Mouse (Mus musculus) G1E (cell line): ENCODE measurements around the gene Pars2.

ENCODE experiments used
- CTCF ChIP-seq: IDR thresholded peaks from 2 replicates; pipeline ENCODE4 v1.5.1; 2012; ENCODE audit warnings: low read depth, low read length, inconsistent platforms, mixed read lengths
- GATA1 ChIP-seq: IDR thresholded peaks from 2 replicates; pipeline ENCODE4 v1.6.1; 2012; ENCODE audit warnings: borderline replicate concordance, low read length, inconsistent platforms, mixed read lengths
- GATA2 ChIP-seq: IDR thresholded peaks from 2 replicates; pipeline ENCODE4 v1.6.1; 2012; ENCODE audit warnings: low read depth, low read length, inconsistent platforms, borderline replicate concordance
- POLR2AphosphoS5 ChIP-seq: IDR thresholded peaks from 2 replicates; pipeline ENCODE4 v1.6.1; 2012; ENCODE audit warnings: low read depth, low read length, inconsistent platforms; ENCODE audit not compliant: insufficient replicate concordance
- TAL1 ChIP-seq: conservative IDR thresholded peaks from 2 replicates; pipeline ENCODE4 v1.6.1; 2012; ENCODE audit warnings: low read depth, low read length, inconsistent platforms, mixed read lengths

DNA sequence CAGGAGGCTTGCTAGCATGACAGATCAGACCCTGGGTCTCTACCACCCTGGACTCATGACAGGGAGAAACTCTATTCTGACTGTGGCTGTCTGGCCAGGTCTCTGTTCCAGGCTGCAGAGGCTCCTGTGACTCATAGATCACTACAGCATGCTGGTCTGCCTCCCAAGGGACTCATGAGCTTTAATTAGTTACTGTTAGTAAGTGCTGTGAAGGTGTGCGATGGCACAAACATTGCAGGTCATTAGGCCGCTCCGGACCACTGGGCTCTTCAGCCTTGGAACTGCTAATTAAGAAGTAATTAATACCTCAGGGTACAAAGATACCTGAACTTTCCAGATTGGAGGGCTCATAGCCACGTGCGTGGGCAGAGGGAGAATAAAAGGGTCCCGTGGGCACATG, 3.7 kb upstream of the Pars2 start:
- no peak for TF ChIP-seq CTCF
- no peak for TF ChIP-seq GATA1
- TF ChIP-seq TAL1: no peak
- no peak for TF ChIP-seq GATA2
- TF ChIP-seq POLR2AphosphoS5: no peak
